Mouse (Mus musculus) regulatory T cell (primary cell): ENCODE results near the gene Hs1bp3.

Experiments used
- in situ Hi-C: fragments of 300-600 bp; cut with MboI, MseI; formaldehyde crosslinking; loops from one replicate; pipeline ENCODE4 v1.15.1; 2025; ENCODE audit warnings: high pct_unique_total_duplicates

Gene Hs1bp3

DNA sequence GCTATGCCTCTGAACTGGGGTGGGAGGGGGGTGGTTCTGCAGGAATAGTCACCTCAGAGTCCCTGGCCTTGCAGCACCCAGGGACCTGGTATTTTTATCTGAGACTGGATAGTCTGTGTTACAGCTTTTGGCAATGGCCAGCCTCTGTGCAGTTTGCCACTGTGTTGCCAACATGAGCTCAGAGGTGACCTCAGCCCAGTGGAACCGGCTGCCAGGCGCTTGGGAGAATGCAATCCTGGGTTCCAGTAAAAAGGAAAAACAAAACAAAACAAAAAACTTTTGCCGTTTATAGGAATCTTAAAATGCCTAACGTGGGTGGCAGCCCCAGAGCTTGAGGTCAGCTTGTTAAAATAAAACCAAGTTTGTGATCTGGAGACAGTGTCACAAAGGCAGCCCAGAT lies 21.0 kb downstream of the Hs1bp3 start:
- in situ Hi-C loops, result no loop called here

DNA sequence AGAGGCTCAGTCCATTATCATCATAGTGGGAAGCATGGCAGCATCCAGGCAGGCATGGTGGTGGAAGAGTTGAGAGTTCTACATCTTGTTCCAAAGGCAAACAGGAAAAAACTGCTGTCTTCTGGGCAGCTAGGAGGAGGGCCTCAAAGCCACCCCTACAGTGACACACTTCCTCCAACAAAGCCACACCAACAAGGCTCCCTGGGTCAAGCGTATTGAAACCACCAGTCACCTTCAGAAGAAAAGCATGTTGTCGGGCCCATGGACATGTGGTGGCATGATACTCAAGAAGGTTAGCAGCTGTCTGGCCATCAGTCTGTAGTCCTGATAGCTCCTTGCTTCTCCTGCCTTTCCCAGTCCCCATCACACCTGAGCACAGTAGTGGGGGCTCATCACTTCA lies 22.3 kb downstream of the Hs1bp3 start:
- in situ Hi-C loops, result no loop called here

DNA sequence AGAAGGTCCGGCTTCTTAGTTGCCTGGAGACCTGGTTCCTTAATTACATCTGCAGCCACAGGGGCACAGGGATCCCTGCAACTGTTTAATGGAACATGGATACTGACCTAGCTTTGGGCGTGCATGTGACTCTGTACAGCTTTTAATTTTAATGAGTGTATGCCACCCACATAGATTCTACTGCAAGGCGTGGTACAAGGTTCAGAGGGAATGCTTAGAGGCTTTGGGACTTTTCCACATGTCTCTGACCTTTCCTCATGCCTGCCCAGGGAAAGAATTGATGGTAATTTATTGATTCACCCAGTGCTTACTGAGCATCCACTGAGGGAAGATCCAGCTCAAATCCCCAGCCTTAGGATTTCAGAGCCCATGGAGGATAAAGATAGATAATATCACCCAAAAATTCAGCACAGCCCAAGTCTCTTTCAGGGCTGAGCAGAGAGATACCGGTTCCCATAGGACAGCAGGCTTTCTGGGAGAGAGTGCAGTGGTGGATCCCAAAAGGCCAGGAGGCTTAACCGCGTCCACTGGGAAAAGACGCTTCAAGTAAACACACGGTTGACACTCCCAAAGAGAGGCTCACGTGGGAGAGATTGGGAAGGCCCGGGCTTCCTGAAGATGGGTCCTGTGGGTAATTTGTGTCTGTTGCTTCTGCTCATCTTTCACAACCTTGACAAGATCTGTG lies 23.5 kb downstream of the Hs1bp3 start:
- in situ Hi-C loops, result no loop called here

DNA sequence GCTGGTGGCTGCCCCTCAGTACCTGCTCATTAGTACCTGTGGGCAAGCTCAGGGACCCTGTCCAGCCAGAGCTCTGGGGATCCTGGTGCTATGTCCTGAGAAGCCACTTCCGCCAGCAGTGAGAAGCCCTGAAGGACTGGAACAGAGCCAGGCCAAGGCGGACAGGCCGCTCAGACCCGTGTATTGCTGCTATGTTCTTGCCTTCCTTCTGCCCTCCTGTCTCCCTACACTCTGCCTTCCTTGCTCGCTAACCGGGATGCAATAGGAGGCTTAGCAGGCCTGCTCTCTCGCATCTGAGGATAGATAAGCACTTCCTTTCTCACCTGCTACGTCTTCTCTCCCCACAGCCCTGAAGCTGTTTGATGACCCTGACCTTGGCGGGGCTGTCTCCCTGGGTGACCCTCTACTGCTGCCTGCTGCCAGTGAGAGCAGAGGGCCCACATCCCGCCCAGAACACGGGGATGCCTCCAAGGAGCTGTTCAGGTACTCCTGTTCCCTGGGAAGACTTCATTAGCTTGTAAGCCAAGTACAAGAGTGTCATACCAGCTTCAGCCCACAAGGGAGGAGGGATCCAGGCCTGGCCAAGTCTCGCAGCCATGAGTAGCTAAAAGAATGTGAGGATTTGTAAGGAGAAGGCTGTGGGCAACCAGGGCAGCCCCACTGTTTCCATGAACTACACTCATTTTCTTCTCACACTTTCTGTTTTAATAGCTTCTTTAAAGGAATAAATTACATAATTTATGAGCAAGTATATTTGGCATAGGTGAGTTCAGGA lies 24.2 kb downstream of the Hs1bp3 start:
- in situ Hi-C loops, result no loop called here

DNA sequence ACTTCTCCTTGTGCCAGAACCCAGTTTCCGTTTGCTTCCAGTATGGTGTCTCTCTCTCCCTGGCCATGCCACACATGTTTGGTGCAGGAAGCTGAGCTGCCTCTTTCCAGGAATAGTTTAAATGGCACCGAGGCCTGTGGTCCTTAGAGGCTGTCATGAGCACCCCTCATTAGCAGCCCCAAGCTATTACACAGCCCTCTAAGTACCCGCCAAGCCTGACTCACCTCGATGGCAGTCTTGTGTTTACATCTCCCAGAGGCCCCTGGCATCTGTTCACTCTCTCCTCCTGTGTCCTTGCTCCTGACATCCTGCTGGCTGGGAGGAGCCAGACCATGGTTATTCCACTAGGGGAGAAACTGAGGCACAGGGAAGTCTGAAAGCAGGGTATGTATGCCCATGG lies 25.3 kb downstream of the Hs1bp3 start:
- in situ Hi-C loops, result no loop called here

DNA sequence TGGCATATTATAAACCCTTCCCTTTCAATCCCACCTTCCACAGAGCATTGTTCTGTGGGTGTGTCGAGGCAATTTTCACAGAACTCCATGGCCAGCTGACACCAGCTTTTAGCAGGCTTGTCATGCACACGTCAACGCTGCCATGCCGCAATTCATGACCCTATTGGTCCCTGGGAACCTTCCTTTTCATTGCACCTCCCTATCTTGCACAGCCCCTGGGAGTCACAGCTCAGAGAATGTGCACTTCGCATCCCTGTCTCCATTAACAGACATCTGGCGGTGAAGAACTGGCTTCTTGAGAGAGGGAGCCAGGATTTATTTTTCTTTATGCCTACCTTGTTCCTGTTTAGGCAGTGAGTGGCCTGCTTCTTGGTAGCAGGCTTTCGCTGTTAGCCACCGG lies 25.7 kb downstream of the Hs1bp3 start:
- in situ Hi-C loops, result no loop called here

DNA sequence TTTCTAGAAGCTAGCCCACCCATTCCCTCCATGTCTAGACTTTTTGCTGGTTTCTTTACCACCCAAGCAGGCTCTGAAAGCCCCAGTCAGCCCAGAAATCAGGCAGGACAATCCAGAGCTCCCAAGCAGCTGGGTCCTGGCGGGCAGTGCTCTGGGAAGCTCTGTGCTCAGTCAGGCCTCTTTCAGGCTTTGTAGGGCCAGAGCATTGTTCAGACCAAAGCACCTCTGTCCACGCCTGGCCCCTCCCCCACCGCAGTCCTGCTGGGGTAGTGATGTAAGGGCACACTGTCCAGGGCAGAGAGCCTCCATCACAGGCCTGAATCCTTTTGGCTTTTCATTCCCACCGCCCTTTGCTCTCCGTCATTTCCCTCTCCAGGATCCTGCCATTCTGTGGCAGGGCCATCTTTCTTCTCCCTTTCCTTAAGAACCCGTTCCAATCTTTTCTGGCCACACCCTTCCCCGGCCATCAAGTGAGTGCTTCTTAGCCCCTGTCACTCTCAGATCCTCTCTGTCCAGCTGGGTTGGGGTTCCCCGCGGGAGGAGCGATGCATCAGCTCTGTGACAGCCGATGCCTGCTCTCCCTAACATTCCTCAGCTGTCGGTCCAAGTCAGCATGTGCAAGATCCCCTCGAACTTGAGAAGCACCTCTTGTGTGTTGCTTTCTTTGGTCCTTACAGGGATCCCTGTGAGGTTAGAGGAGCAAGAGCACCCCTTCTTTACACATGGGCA lies 26.5 kb downstream of the Hs1bp3 start:
- in situ Hi-C loops, result no loop called here

DNA sequence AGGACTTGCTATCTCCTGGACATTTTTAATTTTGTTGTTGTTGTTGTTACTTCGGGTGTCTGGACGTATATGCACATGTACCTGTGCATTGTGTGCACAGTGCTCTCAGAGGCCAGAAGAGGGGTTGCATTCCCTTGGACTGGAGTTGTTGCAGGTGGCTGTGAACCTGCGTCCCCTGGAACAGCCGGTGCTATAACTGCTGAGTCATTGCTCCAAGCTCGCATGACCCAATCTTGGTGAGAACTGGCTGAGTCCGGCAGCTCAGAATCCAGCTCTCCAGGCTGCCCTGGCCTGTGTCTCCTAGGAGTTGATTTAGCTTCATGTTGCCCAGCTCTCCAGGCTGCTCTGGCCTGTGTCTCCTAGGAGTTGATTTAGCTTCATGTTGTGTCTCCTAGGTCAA lies 27.8 kb downstream of the Hs1bp3 start:
- in situ Hi-C loops, result no loop called here

DNA sequence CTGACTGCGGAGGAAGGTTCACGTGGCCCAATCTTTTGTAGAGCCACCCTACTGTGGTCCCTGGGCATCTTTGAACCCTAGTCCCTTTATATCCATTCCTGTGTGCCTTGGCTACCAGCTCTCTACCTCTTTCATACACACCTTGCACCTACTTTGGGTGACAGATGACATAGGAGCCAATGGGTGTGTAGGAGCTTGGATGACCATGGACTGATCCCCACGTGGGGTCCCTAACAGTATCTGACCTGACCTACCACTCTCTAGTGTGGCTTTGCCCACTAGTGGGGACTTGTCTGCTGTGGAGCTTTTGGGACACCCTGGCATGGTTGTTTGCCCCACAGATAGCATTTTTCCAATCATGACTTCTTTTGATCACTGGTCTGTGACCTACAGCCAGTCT lies 30.1 kb downstream of the Hs1bp3 start:
- in situ Hi-C loops, result no loop called here

DNA sequence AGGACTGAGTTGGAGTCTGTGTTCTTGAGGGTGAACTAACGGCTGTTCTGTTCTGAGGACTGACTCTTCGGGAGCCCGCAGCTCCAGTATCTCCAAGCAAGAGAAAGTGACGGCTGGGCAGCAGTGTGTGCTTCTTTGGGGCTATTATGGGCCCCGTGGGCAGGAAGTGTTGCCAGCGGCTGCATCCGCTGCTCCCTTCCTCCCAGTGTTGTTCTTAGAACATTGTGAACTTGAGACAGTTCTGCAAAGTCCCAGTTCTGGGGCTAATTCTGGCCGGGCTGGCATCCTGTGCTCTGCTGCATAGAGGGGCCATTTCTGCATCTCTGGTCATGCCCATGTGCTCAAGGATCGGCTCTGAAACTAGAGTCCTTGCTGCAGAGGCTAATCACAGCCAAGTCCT lies 31.7 kb downstream of the Hs1bp3 start:
- in situ Hi-C loops, result no loop called here

DNA sequence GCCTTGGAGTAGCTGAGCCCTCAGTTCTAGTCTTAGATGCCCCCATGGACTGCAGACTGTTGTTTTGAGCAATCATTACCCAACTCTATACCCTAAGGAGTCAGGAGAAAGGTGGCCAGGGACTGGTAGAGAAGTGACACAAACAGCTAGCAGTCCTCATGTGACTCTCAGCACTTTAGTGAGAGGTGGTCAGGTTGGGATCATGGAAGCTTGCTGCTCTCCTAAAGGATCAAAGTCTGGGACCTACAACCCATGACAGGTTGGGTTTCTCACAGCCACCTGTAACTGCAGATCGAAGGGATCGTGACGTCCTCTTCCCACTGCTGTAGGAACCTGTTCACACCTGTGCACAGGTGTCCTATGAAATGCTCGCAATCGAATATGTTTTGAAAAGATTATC lies 32.3 kb downstream of the Hs1bp3 start:
- in situ Hi-C loops, result no loop called here

DNA sequence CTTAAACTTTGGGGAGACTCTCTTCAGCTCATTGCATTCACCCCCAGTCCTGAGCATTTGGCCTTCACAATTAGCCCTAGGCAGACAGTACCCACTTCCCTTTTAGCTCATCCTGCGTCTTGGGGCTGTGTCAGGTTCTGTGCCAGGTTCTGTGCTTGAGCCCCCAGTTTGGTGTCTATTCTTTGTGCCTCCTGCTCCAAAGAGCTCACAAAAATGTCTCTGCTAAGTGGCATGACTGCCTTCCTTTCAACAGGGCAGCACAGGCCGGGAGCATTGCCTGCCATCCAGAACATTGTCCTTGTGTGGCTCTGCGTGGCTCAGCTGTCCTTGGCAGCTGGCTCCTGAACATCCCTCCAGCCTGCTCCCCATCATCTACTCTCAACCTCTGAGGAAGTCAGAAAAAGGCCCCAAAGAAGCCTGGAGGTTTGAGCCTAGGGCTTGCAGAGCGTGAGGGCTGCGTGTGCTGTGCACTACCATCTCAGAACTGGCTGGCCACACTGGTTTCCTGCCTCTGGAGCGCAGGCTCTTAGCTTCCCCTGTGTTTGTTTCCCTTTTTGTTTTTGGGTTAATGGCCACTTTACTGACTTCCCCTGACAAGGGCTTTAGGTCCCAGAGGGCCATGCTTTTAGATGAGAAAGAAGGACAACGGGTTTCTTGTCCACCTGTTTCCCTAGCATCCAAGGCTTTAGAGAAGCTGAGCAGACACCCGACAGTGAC lies 34.7 kb downstream of the Hs1bp3 start:
- in situ Hi-C loops, result no loop called here

DNA sequence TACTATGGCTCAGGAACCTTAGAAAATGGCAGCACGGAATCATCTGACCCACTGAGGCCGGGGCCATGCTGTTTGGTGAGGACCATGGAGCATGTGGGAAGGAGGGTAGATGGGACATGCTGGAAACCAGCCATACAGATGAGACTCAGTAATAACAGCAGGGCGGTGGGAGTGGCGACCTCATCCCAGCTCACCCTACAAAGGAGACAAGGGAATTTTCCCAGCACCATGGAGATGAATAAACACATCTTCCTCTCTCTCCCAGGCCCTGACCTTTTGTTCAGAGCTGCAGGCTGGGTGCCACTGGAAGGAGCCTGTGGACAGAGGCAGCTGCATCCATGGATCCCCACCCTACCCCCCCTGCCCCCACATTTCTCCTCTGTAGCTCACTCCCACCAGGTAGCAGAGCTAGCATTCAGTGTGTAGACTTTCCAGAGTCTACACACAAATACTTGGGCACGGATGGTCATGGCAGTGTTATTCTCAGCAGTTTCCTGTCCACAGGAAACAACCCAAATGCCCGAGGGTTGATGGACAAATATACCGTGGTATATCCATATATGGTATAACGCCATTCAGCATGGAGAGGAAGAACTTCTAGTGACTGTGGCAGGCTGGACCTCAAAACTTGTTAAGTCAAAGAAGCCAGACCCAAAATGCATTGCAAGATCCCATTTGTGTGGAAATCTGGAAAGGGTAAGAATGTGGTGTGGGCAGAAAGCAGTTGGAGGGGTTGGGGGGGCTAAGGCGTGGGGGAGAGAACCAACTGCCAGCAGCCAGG lies 35.7 kb downstream of the Hs1bp3 start:
- in situ Hi-C loops, result no loop called here

DNA sequence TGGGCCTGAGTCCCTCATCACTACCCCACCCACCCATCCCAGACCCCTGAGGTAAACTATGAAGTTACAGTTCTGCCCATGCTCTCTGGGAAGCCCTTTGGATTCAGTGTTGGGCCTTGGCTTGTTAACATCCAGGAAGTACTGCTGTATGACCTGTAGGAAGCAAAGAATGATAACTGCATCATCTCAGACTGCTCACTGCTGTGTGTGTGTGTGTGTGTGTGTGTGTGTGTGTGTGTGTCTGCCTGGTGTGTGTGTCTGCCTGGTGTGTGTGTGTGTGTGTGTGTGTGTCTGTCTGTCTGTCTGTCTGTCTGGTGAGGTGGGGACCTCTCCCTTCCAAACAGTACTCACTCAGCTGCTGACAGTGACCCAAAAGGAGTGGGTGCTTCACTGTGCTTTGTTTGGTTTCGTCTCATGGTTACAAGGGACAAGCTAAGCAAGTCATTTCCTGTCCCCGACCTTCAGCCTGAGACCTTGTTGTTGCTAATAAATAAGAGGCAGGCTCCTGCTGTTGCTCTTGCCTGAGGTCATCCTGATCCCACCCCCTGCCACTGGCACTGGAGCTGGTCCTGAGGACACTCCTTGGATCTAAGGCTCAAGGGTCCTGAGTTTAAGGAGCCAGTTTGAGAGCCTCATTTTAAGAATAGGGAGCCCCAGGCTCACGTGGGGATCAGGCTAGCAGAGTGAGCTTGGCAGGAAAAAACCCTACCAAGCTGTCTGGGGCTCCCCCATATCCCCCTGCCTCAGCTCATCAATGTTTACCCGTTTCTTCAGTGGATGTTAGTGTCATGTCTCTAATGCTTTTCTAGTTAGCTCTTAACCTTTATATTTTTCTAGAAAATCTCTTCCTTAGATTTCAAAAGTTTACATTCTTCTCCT lies 38.0 kb downstream of the Hs1bp3 start:
- in situ Hi-C loops, result no loop called here

DNA sequence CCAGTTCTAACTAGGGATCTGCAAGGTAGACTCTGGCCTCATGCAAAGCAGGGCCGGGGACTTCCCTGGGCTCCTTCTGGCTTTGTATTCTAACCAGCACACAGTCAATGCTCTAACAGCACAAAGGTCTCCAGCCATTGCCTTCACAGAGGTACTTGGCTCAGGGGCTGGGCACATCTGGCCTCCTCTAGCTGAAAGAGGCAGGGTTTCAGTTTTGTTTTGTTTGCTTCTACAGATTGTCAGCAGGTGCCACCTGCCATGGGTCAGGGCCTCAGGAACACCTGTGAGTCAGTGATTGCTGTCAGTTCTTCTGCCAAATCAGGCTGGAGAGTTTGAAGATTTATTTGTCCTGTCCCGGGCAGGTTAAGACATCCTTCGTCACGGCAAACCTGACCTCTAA lies 39.8 kb downstream of the Hs1bp3 start:
- in situ Hi-C loops, result no loop called here

DNA sequence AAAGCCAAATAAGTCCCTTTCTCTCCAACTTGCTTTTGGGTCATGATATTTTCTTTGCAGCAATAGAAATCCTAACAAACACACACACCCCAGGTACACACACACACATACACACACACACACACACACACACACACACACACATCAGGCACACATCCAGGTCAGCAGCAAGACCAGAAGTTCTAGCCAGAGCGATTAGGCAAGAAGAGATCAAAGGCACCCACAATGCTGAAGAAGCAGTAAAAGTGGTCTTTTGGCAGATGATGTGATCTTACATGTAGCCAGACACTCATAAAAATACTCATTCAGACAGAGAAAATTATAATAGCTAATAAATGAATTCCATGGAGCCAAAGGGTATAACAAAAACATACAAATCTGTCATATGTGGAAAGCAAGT lies 41.0 kb downstream of the Hs1bp3 start:
- in situ Hi-C loops, result no loop called here

DNA sequence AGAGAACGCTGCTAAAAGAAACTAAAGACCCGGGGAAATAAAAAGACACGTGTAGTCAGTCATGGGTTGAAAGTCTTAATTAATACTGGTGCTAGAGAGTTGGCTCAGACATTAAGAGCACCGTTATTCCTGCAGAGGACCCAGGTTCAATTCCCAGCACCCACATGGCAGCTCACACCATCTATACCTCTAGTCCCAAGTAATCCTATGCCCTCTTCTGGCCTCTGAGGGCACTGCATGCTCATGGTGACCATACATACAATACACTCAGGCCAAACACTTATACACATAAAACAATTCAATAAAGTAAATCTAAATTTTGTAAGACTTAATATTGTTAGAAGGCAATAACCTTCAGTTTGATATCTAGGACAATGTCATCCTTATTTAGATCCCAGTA lies 41.8 kb downstream of the Hs1bp3 start:
- in situ Hi-C loops, result no loop called here

DNA sequence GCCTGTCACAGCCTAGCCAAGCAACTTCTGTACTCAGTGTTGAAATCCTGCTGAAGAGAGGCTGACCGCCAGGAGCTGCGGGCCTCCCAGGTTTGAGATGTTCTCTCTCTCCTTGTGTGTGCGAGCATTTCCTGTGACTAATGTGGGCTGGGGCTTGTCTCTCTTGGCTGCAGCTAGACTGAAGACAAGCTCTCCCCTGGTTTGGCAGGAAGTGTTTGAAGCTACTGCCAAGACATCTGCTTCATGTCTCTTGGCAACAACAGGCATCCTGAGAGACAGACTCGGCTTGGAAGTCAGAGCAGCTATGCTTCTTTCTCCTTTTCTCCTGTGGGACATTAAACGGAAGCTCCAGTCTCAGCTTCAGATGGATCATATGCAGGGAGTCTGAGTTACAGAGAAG lies 44.2 kb downstream of the Hs1bp3 start:
- in situ Hi-C loops, result no loop called here

DNA sequence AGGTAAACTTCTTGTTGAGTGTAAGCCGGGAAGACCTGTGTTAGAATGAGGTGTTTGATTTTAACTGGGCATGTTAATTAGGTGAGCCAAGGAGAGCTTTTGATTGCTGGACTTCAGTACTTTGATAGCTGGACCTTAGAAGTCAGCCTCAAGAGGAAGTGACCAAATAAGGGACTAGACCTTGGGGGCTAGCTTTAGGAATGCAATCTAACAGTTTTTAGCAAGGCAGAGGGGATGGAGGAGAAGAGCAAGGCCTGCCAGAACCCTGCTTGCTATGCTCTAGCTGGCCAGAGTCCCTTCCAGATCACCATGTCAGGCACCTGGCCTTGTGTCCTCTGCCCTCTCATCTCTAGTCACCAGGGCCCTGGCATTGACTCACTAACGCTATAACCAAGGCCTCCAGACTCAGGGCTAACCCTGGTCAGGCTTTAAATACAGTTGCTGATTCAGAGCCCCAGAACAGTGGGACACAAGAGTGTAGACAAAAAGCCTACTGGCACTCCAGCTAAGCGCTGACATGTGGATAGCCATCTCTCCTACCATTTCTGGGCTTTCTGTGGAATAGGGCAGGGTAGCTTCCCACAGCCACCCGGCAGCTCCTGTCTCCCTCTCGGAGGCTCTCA lies 45.2 kb downstream of the Hs1bp3 start:
- in situ Hi-C loops, result no loop called here
